Mouse (Mus musculus) spleen, adult 2 months (tissue): ENCODE measurements around the gene Sipa1l2.

ENCODE experiments used
- CTCF ChIP-seq: fragments of 200-500 bp; IDR thresholded peaks from 2 replicates; pipeline ENCODE4 v1.5.1; 2011; ENCODE audit warnings: mild to moderate bottlenecking, inconsistent platforms; ENCODE audit not compliant: insufficient read depth, insufficient read length, insufficient replicate concordance; ENCODE audit errors: extremely low read depth
- POLR2A ChIP-seq: fragments of 200-500 bp; IDR thresholded peaks from 2 replicates; pipeline ENCODE4 v1.6.1; 2011; ENCODE audit warnings: low read depth, low read length, inconsistent platforms

- TF ChIP-seq CTCF (no peak), POLR2A (no peak)
Observed at GRCm38 (mm10) chr8:125618543-125619335, 49.1 kb upstream of the Sipa1l2 start.
